Mouse (Mus musculus): ENCODE data around the gene Tor1aip1. TPM values are rescaled to one million over a fixed set of nuclear protein-coding genes. Genes with fewer than 3 reads are reported as not detected.

The Tor1aip1 gene
- total and polyA plus RNA-seq, 3 experiments = 19.1 to 44.1 (median 39.8) TPM

- no peak for TF ChIP-seq ZC3H11A (IDR thresholded peaks at IDR 0.05; ENCODE audit: low read depth, low read length)
Observed at GRCm38 (mm10) chr1:156035930-156036737, at the start of gene Tor1aip1 (continued).

- H3K27me3 ChIP-seq (replicated peaks) = no peaks in the 10 kb centered on the region
- peak; percentile 90 for TF ChIP-seq SMC3 (IDR thresholded peaks at IDR 0.05; ENCODE audit: low read depth, low read length)
- peak; percentile 64; the same call in 1 of the 2 replicates for TF ChIP-seq ZC3H11A (IDR thresholded peaks at IDR 0.05; ENCODE audit: low read depth, low read length)
- no peak for TF ChIP-seq BHLHE40 (IDR thresholded peaks at IDR 0.05; ENCODE audit: low read depth, low read length)
- peak; percentile 95 for TF ChIP-seq RAD21 (IDR thresholded peaks at IDR 0.05; ENCODE audit: low read depth, low read length)
- TF ChIP-seq CTCF (conservative IDR thresholded peaks at IDR 0.05 in 1 of 2, IDR thresholded peaks at IDR 0.05 in 1 of 2; ENCODE audit: low read depth in 2 of 2, low read length in 2 of 2) = peak; percentile 91 to 95
- H3K4me3 ChIP-seq (replicated peaks in 1 of 3; ENCODE audit: low read depth in 2 of 3, low read length in 2 of 3, poor library complexity in 1 of 3) = no peak overlapping the region
- H3K4me1 ChIP-seq (ENCODE audit: control insufficient read depth in 1 of 2, insufficient read depth in 2 of 2) = peaks cover 0 to 8% of the 10 kb centered on the region in 2 experiments; a peak in 1 of 4 replicates
- no peaks in the 10 kb centered on the region for H3K9me3 ChIP-seq (replicated peaks; ENCODE audit: low read length)
- dilution Hi-C loops (cut with MboI; ENCODE audit: extremely low pct_ligation_motif_present, extremely low pct_unique_long_range_greater_than_20kb, low sequenced_read_pairs) (no loop called here), in situ Hi-C loops (cut with MboI; ENCODE audit: low pct_ligation_motif_present, low pct_unique_long_range_greater_than_20kb, low sequenced_read_pairs) (no loop called here)
- no peaks in the 10 kb centered on the region for H3K79me2 ChIP-seq (replicated peaks; ENCODE audit: control insufficient read depth, extremely low read depth, insufficient read depth, poor library complexity, severe bottlenecking)
- no peak overlapping the region for H3K27ac ChIP-seq (ENCODE audit: insufficient read depth, low read depth)
- H3K4me2 ChIP-seq (ENCODE audit: insufficient read depth, low read depth, poor library complexity, severe bottlenecking) = no peak overlapping the region
- DNase-seq (ENCODE audit: extremely low read depth) = peak; percentile 64
- H3K36me3 ChIP-seq (replicated peaks in 1 of 2; ENCODE audit: control insufficient read depth in 1 of 2, insufficient read depth in 1 of 2, low read length in 1 of 2) = no peaks in the 10 kb centered on the region
- no peak overlapping the region for H3K9ac ChIP-seq (ENCODE audit: insufficient read depth, low read depth)
Observed at GRCm38 (mm10) chr1:156085770-156086169, 49.5 kb upstream of the Tor1aip1 start.

GRCm38 (mm10) chr1:156084603-156085002, 48.3 kb upstream of the Tor1aip1 start:
- H3K9ac ChIP-seq (ENCODE audit: insufficient read depth, low read depth) = no peak overlapping the region
- H3K4me3 ChIP-seq (replicated peaks in 1 of 3; ENCODE audit: low read depth in 2 of 3, low read length in 2 of 3, poor library complexity in 1 of 3) = no peak overlapping the region
- H3K36me3 ChIP-seq (replicated peaks in 1 of 2; ENCODE audit: control insufficient read depth in 1 of 2, insufficient read depth in 1 of 2, low read length in 1 of 2) = no peaks in the 10 kb centered on the region
- no peak overlapping the region for H3K4me2 ChIP-seq (ENCODE audit: insufficient read depth, low read depth, poor library complexity, severe bottlenecking)
- in situ Hi-C loops (cut with MboI; ENCODE audit: low pct_ligation_motif_present, low pct_unique_long_range_greater_than_20kb, low sequenced_read_pairs) (no loop called here), dilution Hi-C loops (cut with MboI; ENCODE audit: extremely low pct_ligation_motif_present, extremely low pct_unique_long_range_greater_than_20kb, low sequenced_read_pairs) (no loop called here)
- no peaks in the 10 kb centered on the region for H3K27me3 ChIP-seq (replicated peaks)
- H3K27ac ChIP-seq (ENCODE audit: insufficient read depth, low read depth) = no peak overlapping the region
- TF ChIP-seq RAD21 (IDR thresholded peaks at IDR 0.05; ENCODE audit: low read depth, low read length) = no peak
- no peak for TF ChIP-seq MAX (IDR thresholded peaks at IDR 0.05; ENCODE audit: low read length)
- TF ChIP-seq POLR2AphosphoS2 (IDR thresholded peaks at IDR 0.05; ENCODE audit: low read depth, low read length) = no peak
- no peak for TF ChIP-seq EP300 (IDR thresholded peaks at IDR 0.05; ENCODE audit: low read length)
- TF ChIP-seq RCOR1 (conservative IDR thresholded peaks at IDR 0.05; ENCODE audit: low read depth, low read length) = no peak
- no peaks in the 10 kb centered on the region for H3K79me2 ChIP-seq (replicated peaks; ENCODE audit: control insufficient read depth, extremely low read depth, insufficient read depth, poor library complexity, severe bottlenecking)
- H3K9me3 ChIP-seq (replicated peaks; ENCODE audit: low read length) = no peaks in the 10 kb centered on the region
- peaks cover 0 to 3% of the 10 kb centered on the region in 2 experiments; a peak in 1 of 4 replicates for H3K4me1 ChIP-seq (ENCODE audit: control insufficient read depth in 1 of 2, insufficient read depth in 2 of 2)
- no peak for DNase-seq (ENCODE audit: extremely low read depth)

- peaks cover 8 to 14% of the 10 kb centered on the region in 2 experiments; a peak in 3 of 4 replicates for H3K4me1 ChIP-seq (ENCODE audit: control insufficient read depth in 1 of 2, insufficient read depth in 2 of 2)
- no peak overlapping the region for H3K4me2 ChIP-seq (ENCODE audit: insufficient read depth, low read depth, poor library complexity, severe bottlenecking)
- H3K79me2 ChIP-seq (replicated peaks; ENCODE audit: control insufficient read depth, extremely low read depth, insufficient read depth, poor library complexity, severe bottlenecking) = no peaks in the 10 kb centered on the region
- no peaks in the 10 kb centered on the region for H3K9me3 ChIP-seq (replicated peaks; ENCODE audit: low read length)
- no peaks in the 10 kb centered on the region for H3K36me3 ChIP-seq (replicated peaks in 1 of 2; ENCODE audit: control insufficient read depth in 1 of 2, insufficient read depth in 1 of 2, low read length in 1 of 2)
- no peak overlapping the region for H3K27ac ChIP-seq (ENCODE audit: insufficient read depth, low read depth)
- H3K9ac ChIP-seq (ENCODE audit: insufficient read depth, low read depth) = no peak overlapping the region
- no peak overlapping the region for H3K4me3 ChIP-seq (replicated peaks in 1 of 3; ENCODE audit: low read depth in 2 of 3, low read length in 2 of 3, poor library complexity in 1 of 3)
- dilution Hi-C loops (cut with MboI; ENCODE audit: extremely low pct_ligation_motif_present, extremely low pct_unique_long_range_greater_than_20kb, low sequenced_read_pairs) = no loop called here
- no peaks in the 10 kb centered on the region for H3K27me3 ChIP-seq (replicated peaks)
- no peak for DNase-seq (ENCODE audit: extremely low read depth)
- in situ Hi-C loops (cut with MboI; ENCODE audit: low pct_ligation_motif_present, low pct_unique_long_range_greater_than_20kb, low sequenced_read_pairs) = no loop called here
- TF ChIP-seq NELFE (IDR thresholded peaks at IDR 0.05; ENCODE audit: low read depth, low read length) (no peak), MAZ (IDR thresholded peaks at IDR 0.05; ENCODE audit: low read depth, low read length) (no peak), HCFC1 (IDR thresholded peaks at IDR 0.05; ENCODE audit: low read depth, low read length) (no peak), ZNF384 (IDR thresholded peaks at IDR 0.05; ENCODE audit: low read depth, low read length) (no peak), CHD1 (IDR thresholded peaks at IDR 0.05; ENCODE audit: low read depth, low read length) (no peak), TBP (conservative IDR thresholded peaks at IDR 0.05; ENCODE audit: low read depth, low read length) (no peak), MXI1 (IDR thresholded peaks at IDR 0.05; ENCODE audit: low read depth, low read length) (no peak), CTCF (conservative IDR thresholded peaks at IDR 0.05 in 1 of 2, IDR thresholded peaks at IDR 0.05 in 1 of 2; ENCODE audit: low read depth in 2 of 2, low read length in 2 of 2) (no peak), ZMIZ1 (IDR thresholded peaks at IDR 0.05; ENCODE audit: low read depth, low read length) (no peak), MYC (IDR thresholded peaks at IDR 0.05; ENCODE audit: low read depth, low read length) (no peak), USF1 (IDR thresholded peaks at IDR 0.05; ENCODE audit: low read depth, low read length) (no peak), MAX (IDR thresholded peaks at IDR 0.05; ENCODE audit: low read length) (no peak), EP300 (IDR thresholded peaks at IDR 0.05; ENCODE audit: low read length) (no peak)
Observed at GRCm38 (mm10) chr1:156077655-156078054, 41.4 kb upstream of the Tor1aip1 start.
